Mouse (Mus musculus) midbrain, embryonic 13.5 days (tissue): ENCODE measurements around the gene Eif4a1. TPM values are rescaled to one million over a fixed set of nuclear protein-coding genes. Genes with fewer than 3 reads are reported as not detected.
"Not testable (repeated sequence)": the region's sequence is repeated elsewhere in the genome, so short reads cannot be mapped to it uniquely, and the experiment has no call there.

Source experiments
- ATAC-seq: fragments of 200-750 bp; cut with Nextera tagmentation; 2 replicates; pipeline ENCODE4 v1.8.0; 2017; ENCODE audit warnings: mild to moderate bottlenecking, moderate TSS enrichment, moderate library complexity
- H3K27ac ChIP-seq: fragments of 300-500 bp; sonication (generic); 2 replicates; pipeline ENCODE4 v1.5.1; 2015; ENCODE audit warnings: inconsistent platforms, mild to moderate bottlenecking, moderate library complexity
- H3K27me3 ChIP-seq: fragments of 300-500 bp; sonication (generic); 2 replicates; pipeline ENCODE4 v1.6.1; 2015; ENCODE audit warnings: mild to moderate bottlenecking, inconsistent platforms
- H3K36me3 ChIP-seq: fragments of 300-500 bp; sonication (generic); 2 replicates; pipeline ENCODE4 v1.6.1; 2015; ENCODE audit warnings: mild to moderate bottlenecking, inconsistent platforms
- H3K4me1 ChIP-seq: fragments of 300-500 bp; sonication (generic); replicated peaks from 2 replicates; pipeline ENCODE4 v1.6.1; 2015; ENCODE audit warnings: inconsistent platforms
- H3K4me2 ChIP-seq: fragments of 300-500 bp; sonication (generic); replicated peaks from 2 replicates; pipeline ENCODE4 v1.6.1; 2015; ENCODE audit warnings: moderate library complexity, mild to moderate bottlenecking, inconsistent platforms
- H3K4me3 ChIP-seq: fragments of 300-500 bp; sonication (generic); replicated peaks from 2 replicates; pipeline ENCODE4 v1.5.1; 2015; ENCODE audit warnings: mild to moderate bottlenecking, inconsistent platforms
- H3K9ac ChIP-seq: fragments of 300-500 bp; sonication (generic); replicated peaks from 2 replicates; pipeline ENCODE4 v1.6.1; 2015; ENCODE audit warnings: mild to moderate bottlenecking, inconsistent platforms
- H3K9me3 ChIP-seq: fragments of 300-500 bp; sonication (generic); 2 replicates; pipeline ENCODE4 v1.6.1; 2016; ENCODE audit warnings: mild to moderate bottlenecking, inconsistent platforms
- WGBS: fragments of 180-500 bp; shearing (Covaris S2); methylation state at CpG from one replicate; pipeline ENCODE4 v1.1.7; 2015; 5-methylcytosine and 5-hydroxymethylcytosine counted together
- polyA plus RNA-seq: library from polyadenylated mRNA; unstranded; fragments of >200 nt; fragmentation: Nextera tagmentation; extraction: Ambion mirVana; gene quantifications from 2 replicates; pipeline ENCODE4 v1.2.1, GENCODE M21; 2015

Eif4a1 gene
- polyA plus RNA-seq, 1 experiment from 2014 or later, result 581 TPM

DNA sequence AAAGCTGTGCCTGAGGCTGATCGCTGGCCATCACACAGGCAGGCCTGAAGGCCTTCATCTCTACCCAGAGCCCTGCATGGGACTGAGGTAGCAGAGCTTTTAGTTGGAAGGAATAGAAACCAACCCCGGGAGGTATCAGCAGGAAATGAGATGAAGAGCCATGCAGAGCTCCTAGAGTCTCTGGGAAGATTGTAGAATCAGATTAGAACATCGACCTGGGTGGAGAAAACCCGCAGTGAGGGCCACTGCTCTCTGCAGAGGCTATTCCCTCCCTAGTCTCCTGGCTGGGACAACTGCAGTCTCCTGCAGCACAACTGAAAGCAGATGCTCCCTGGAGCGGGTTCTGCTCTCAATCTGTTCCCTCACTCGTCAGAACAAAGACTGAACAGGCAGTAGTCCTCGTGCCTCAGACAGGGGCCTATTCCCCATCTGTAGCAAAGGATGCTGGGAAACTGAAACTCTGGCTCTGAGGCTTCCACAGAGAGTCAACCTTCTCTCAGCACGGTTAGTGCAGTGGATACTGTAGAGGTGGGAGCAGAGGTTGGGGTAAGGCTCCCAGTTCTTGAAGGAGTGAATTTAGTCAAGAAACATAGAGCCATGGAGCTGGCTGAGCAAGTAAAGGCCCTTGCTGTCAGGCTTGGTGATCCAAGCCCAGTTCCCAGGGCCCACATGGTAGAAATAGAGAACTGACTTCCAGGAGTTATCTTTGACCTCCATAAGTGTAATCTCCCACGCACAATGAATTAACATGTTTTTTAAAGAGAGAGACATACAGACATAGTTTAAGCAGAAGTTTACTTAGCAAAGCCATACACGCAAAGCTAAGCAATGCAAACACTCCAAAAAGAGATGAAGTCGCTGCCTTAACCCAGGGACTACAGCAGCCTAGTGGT lies 37.6 kb upstream of the Eif4a1 start:
- Histone ChIP-seq H3K9me3 (no peaks in the 10 kb centered on the region), H3K9ac (no peak overlapping the region), H3K36me3 (no peaks in the 10 kb centered on the region), H3K27me3 (no peaks in the 10 kb centered on the region), H3K27ac (no peak overlapping the region), H3K4me3 (no peak overlapping the region), H3K4me2 (no peak overlapping the region), H3K4me1 (no peaks in the 10 kb centered on the region)
- ATAC-seq, result no peak
- WGBS, result 55% methylated on average over 11 of the region's 11 CpGs

DNA sequence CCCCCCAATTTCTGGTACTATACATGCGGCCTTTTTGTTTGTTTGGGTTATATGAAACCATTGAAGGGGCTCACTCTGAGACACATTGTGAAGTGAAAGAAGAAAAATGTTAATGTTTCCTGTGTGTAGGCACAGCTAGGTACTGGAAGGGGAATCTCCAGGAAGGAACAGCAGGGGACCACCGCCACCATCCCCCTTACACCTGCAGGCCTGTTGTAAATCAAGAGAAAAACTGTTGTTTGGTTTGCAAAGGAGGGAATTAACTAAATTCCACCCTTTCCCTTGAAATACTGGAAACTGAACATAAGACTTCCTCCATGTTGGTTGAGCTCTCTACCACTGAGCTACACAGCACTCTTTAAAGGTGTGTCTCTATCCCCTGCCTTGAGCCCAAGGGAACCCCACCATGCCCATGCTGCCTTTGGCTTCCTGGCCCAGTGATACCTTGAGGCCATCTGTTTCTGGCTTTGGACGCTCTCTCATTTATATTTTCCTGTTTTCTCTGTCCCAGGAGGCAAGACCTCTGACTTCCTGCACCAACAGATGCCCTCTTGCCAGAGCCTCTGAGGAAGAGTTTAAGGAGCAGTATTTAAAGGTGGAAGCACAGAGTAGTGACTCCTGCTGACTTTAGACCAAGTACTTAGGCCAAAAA lies 36.5 kb upstream of the Eif4a1 start:
- no peak overlapping the region for H3K9ac ChIP-seq
- no peaks in the 10 kb centered on the region for H3K36me3 ChIP-seq
- no peak overlapping the region for H3K4me3 ChIP-seq
- H3K4me1 ChIP-seq, result no peaks in the 10 kb centered on the region
- 92% methylated on average over 3 of the region's 3 CpGs for WGBS
- no peaks in the 10 kb centered on the region for H3K9me3 ChIP-seq
- ATAC-seq, result no peak
- no peaks in the 10 kb centered on the region for H3K27me3 ChIP-seq
- no peak overlapping the region for H3K4me2 ChIP-seq
- no peak overlapping the region for H3K27ac ChIP-seq

DNA sequence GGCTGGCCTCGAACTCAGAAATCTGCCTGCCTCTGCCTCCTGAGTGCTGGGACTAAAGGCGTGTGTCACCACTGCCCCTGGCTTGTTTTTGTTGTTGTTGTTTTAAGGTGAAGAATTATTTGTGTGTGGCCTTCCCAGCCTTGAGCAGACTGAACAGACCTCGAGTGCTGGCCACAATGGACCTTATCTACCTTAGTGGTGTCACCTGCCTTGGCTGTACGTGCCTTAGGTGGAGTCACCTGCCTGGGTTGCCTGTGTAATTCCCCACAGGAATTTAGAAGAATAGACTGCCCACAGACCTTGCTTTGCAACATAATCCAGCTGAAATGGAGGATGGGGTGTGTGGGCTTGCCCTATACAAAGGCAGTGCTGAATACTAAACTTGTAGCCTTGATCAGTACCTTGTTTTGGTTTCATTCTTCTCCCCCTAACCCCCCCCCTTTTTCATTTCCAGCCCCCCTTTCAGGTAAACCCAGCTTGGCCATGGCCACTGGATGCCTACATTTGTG lies 35.7 kb upstream of the Eif4a1 start:
- no peak for ATAC-seq
- no peaks in the 10 kb centered on the region for H3K9me3 ChIP-seq
- H3K9ac ChIP-seq, result no peak overlapping the region
- H3K36me3 ChIP-seq, result no peaks in the 10 kb centered on the region
- no peaks in the 10 kb centered on the region for H3K4me1 ChIP-seq
- H3K4me3 ChIP-seq, result no peak overlapping the region
- WGBS, result 82% methylated on average over 4 of the region's 4 CpGs
- H3K27ac ChIP-seq, result no peak overlapping the region
- no peaks in the 10 kb centered on the region for H3K27me3 ChIP-seq
- no peak overlapping the region for H3K4me2 ChIP-seq

DNA sequence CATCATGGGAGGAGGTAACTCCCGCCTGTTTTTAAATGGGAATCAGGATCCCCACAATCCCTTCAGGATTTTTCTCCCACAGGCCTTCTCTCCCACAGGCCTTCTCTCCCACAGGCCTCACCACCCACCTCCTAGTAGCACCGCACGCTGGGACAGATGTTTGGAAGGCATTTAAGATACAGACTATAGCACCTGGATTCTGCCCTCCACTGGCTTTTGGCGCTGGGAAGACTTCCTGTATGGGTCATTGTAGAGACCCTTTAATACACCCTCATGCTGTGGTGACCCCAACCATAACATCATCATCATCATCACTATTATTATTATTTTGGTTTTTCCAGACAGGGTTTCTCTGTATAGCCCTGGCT lies 35.2 kb upstream of the Eif4a1 start:
- H3K4me3 ChIP-seq, result no peak overlapping the region
- H3K27me3 ChIP-seq, result no peaks in the 10 kb centered on the region
- no peak overlapping the region for H3K4me2 ChIP-seq
- no peak for ATAC-seq
- no peak overlapping the region for H3K27ac ChIP-seq
- H3K9me3 ChIP-seq, result no peaks in the 10 kb centered on the region
- WGBS, result 92% methylated on average over 4 of the region's 4 CpGs
- H3K4me1 ChIP-seq, result no peaks in the 10 kb centered on the region
- no peaks in the 10 kb centered on the region for H3K36me3 ChIP-seq
- no peak overlapping the region for H3K9ac ChIP-seq

DNA sequence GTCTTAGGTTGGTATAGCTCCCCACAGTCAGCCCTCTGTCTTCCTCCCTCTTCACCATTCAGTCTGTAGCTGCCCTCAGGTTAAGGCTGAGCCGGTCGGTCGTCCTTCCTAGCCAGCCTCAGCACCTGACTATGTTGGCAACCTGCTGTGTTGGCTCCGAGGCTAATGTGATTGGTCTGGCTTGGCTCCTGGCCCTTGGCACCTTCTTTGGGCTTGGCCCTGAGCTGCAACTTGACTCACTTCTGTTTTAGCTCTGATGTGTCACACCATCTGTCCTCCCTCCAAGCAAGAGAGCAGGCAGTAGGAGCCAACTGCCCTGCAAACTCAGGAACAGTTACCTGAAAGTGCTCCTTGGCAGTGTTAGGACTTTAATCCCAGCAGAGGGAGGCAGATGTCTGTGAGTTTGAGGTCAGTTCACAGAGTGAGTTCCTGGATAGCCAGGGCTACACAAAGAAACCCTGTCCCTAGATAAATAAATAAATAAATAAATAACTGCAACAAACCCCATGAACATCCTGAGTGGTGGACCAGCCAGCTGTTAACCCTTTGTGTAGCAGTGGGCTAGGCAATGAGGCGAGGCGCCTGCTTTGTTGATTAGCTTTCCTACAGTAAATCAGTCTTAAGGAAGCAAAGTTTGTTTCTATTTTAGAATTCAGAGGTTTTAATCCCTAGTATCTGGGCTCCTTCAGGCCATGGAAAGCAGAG lies 34.7 kb upstream of the Eif4a1 start:
- no peak overlapping the region for H3K27ac ChIP-seq
- H3K36me3 ChIP-seq, result no peaks in the 10 kb centered on the region
- no peaks in the 10 kb centered on the region for H3K4me1 ChIP-seq
- 51% methylated on average over 6 of the region's 6 CpGs for WGBS
- no peaks in the 10 kb centered on the region for H3K9me3 ChIP-seq
- no peak overlapping the region for H3K4me3 ChIP-seq
- ATAC-seq, result no peak
- no peak overlapping the region for H3K9ac ChIP-seq
- H3K4me2 ChIP-seq, result no peak overlapping the region
- H3K27me3 ChIP-seq, result no peaks in the 10 kb centered on the region

DNA sequence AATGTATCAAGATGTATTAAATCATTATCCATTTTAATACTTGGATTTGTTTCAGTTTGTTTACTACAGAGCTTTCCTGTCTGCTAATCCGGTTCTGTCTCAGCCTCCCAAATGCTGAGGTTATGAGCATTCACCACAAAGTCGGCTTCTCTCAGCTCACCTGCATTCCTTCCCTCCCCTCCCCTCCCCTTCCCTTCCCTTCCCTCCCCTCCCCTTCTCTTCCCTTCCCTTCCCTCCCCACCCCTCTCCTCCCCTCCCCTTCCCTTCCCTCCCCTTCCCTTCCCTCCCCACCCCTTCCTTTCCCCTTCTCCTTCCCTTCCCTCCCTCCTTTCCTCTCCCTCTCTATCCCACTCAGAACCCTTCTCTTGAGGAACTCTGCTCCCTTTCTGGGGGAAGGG lies 32.4 kb upstream of the Eif4a1 start:
- Histone ChIP-seq H3K36me3 (no peaks in the 10 kb centered on the region), H3K4me2 (no peak overlapping the region), H3K9ac (no peak overlapping the region), H3K27ac (no peak overlapping the region), H3K9me3 (no peaks in the 10 kb centered on the region), H3K4me1 (no peaks in the 10 kb centered on the region), H3K4me3 (no peak overlapping the region), H3K27me3 (no peaks in the 10 kb centered on the region)
- ATAC-seq, result no peak
- WGBS, result 62% methylated on average over 2 of the region's 2 CpGs

DNA sequence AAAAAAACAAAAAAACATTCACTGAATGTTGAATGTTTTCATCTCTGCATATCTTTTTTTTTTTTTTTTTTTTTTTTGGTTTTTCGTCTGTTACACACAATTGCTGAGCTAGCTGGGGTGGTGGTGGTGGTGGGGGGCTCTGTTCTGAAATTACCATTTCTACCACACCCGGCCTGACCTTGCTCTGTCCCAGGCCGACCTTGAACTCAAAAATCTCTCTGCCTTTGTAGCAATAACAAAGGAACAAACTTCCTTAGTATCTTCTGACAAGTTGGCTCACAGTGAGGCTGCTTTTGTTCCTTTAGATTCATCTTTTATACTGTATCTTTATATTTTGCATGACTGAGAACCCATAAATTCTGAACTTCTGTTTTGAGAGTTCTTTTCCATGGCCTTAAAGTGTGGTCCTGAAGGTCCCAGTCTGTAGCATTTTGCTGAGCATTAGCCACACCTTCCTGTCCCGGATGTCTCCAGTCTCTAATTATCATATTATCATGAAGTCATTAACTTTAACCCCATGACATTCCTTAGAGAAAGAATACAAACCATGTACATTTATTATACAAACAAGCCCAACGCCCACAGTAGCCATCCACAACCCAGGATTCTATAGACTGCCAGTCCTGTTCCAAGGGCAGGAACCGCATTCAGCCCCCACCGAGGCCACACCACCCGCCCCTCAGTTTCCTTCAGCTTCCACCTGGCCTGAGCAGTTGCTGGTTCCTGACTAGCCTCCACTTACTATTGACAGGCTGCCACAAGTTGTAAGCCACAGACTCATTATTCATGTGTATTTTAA lies 31.8 kb upstream of the Eif4a1 start:
- H3K9ac ChIP-seq, result no peak overlapping the region
- no peak for ATAC-seq
- H3K4me2 ChIP-seq, result no peak overlapping the region
- no peaks in the 10 kb centered on the region for H3K36me3 ChIP-seq
- H3K27me3 ChIP-seq, result no peaks in the 10 kb centered on the region
- no peaks in the 10 kb centered on the region for H3K9me3 ChIP-seq
- H3K4me1 ChIP-seq, result no peaks in the 10 kb centered on the region
- 74% methylated on average over 8 of the region's 8 CpGs for WGBS
- no peak overlapping the region for H3K4me3 ChIP-seq
- no peak overlapping the region for H3K27ac ChIP-seq

DNA sequence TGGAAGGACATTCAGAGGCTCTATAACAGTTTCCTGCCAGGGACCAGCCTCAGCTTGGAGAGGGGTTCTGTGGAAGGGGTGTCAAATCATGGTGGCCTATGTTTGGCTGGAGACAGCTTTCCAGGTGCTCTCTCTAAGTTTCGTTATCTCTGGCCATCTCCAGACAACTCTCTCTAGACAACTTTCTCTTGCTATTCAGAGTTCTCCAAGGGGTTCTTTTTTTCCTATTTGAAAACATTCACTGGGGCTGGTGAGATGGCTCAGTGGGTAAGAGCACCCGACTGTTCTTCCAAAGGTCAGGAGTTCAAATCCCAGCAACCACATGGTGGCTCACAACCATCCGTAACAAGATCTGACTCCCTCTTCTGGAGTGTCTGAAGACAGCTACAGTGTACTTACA lies 31.2 kb upstream of the Eif4a1 start:
- 78% methylated on average over 3 of the region's 3 CpGs for WGBS
- not testable (repeated sequence) for ATAC-seq, H3K4me1 ChIP-seq, H3K9ac ChIP-seq, H3K4me2 ChIP-seq, H3K9me3 ChIP-seq, H3K27ac ChIP-seq, H3K4me3 ChIP-seq, H3K27me3 ChIP-seq, H3K36me3 ChIP-seq

DNA sequence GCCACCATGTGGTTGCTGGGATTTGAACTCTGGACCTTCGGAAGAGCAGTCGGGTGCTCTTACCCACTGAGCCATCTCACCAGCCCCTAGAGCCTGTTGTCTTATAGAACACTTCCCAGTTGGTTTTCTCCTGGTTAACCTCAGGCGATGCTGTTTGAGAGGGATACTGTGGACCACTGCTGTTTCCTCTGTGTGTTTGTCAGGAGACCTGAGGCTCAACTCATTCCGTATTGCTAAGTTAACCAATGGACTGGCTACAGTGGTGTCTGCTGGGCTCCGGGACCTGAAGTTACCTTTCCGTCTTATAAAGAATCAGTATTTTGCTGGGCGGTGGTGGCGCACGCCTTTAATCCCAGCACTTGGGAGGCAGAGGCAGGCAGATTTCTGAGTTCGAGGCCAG lies 30.7 kb upstream of the Eif4a1 start:
- not testable (repeated sequence) for ATAC-seq, H3K27me3 ChIP-seq, H3K4me1 ChIP-seq, H3K36me3 ChIP-seq, H3K4me2 ChIP-seq, H3K9ac ChIP-seq, H3K9me3 ChIP-seq, H3K4me3 ChIP-seq, H3K27ac ChIP-seq
- 94% methylated on average over 10 of the region's 10 CpGs for WGBS

DNA sequence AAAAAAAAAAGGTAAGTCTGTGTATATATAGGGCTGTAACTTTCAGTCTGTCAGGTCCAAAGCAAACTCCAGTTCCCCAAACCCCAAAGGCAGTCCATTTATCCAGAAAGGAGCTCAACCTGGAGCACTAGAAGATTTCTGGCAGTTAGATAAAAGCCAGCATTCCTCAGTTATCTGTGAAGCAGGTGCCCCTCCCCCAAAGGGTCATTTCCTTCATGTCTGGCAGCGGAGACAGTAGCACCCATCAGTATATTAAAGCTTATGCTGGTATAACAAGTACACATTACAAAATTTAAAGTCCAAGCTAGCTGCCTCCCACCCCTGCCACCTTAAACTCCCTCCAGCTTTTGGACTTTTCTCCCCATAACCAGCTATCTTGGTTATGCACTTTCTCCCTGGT lies 27.4 kb upstream of the Eif4a1 start:
- Histone ChIP-seq H3K4me1 (peaks cover 13% of the 10 kb centered on the region), H3K9ac (no peak overlapping the region), H3K36me3 (no peaks in the 10 kb centered on the region), H3K4me3 (no peak overlapping the region), H3K4me2 (no peak overlapping the region), H3K27ac (no peak overlapping the region), H3K9me3 (no peaks in the 10 kb centered on the region), H3K27me3 (0 out of 2 replicates have a peak, but pooled peaks cover 8% of the 10 kb centered on the region)
- no peak for ATAC-seq
- 79% methylated on average over 1 of the region's 1 CpGs for WGBS

DNA sequence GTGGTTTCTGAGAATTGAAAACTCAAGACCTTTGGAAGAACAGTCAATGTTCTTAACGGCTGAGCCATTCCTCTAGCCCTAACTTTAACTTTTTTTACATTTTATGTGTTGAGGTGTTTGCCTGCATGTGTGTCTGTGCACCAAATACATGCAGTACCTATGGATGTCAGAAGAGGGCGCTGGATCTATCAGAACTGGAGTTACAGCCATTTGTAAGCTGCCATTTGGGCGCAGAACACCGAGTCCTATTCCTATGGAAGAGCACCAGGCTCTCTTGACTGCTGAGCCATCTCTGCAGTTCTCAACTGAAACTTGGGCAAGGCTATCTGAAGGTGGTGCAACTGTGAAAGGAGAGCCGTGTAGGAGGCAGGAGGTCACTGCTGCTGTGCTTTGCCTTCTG lies 26.4 kb upstream of the Eif4a1 start:
- no peak overlapping the region for H3K27ac ChIP-seq
- no peak for ATAC-seq
- no peak overlapping the region for H3K4me3 ChIP-seq
- H3K27me3 ChIP-seq, result 0 out of 2 replicates have a peak, but pooled peaks cover 8% of the 10 kb centered on the region
- no peak overlapping the region for H3K4me2 ChIP-seq
- H3K4me1 ChIP-seq, result peaks cover 13% of the 10 kb centered on the region
- no peak overlapping the region for H3K9ac ChIP-seq
- no peaks in the 10 kb centered on the region for H3K36me3 ChIP-seq
- no peaks in the 10 kb centered on the region for H3K9me3 ChIP-seq
- WGBS, result 74% methylated on average over 5 of the region's 5 CpGs
